Mouse (Mus musculus): ENCODE data around the gene Zfp638.

DNA sequence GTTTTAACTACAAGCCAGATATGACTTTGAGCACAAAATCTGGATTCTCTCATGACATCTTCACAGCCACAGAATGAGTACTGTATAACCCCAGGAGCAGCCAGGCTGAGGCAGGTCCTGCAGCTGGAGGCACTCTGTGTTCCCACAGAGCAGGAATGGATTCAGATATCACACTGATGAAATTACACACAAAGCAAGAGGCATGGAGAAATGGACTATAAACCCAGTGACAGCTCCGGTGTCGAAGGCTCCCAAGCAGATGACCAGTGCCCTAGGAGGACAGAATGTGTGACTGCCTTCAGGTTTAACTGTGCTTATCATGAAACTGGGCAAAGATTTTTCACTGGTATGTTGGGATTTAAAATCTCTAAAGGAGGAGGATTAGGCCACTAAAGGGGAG, 20.8 kb upstream of the Zfp638 start:
- TF ChIP-seq CTCF (IDR thresholded peaks at IDR 0.05; ENCODE audit: low read depth) (no peak), EP300 (optimal IDR thresholded peaks at IDR 0.05) (no peak)
